Mouse (Mus musculus): Measurements from ENCODE around the gene Stx17. TPM values are rescaled to one million over a fixed set of nuclear protein-coding genes. Genes with fewer than 3 reads are reported as not detected.

Stx17 gene
- polyA plus RNA-seq, 1 experiment from 2014 or later: 20.9 TPM

MicroRNAs encoded within 50 kb of the gene (microRNA counts, 519-probe panel; counts per million panel counts)
- 209 counts per million, percentile 61 among the panel's probes with 10 or more counts for microRNA mmu-miR-1958

Small RNA genes within 50 kb of the gene (microRNA-seq; reads per million reads assigned to microRNA genes)
- not detected for gene Mir1958

Other genes starting within 250 kb of the Stx17 start
- gene Nr4a3, start 79.8 kb upstream of the Stx17 start, polyA plus RNA-seq (2015; fragmentation: Nextera tagmentation; extraction: Ambion mirVana): 0.18 and 0.28 TPM in 2 replicates
- 55.4 and 60.3 TPM in 2 replicates for gene Erp44, start 154.6 kb downstream of the Stx17 start, polyA plus RNA-seq (2015; fragmentation: Nextera tagmentation; extraction: Ambion mirVana)
- gene Invs, start 154.8 kb downstream of the Stx17 start, polyA plus RNA-seq (2015; fragmentation: Nextera tagmentation; extraction: Ambion mirVana): 4.5 TPM in 2 replicates

All from heart, embryonic 13.5 days (tissue).